Mouse (Mus musculus): Measurements from ENCODE around the gene Gadd45b.

DNA sequence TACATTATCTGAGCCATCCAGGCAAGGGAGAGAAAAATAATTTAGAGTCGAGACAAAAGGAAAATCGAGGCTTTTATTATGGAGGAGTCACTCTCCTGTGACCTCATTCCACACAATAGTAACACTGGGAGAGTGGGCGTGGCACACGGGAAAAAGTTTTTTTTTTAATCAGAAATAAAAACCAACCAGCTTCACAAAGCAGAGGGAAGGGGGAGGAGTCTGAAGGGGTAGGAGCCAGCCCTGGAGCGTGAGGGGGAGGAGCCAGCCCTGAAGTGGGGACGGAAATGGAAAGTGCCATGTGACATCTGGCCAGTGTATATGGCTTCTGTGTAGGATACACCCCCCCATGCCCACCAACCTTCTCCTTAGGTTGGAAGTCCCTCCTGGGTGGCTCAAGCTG lies 18.7 kb downstream of the Gadd45b start:
- TF ChIP-seq CTCF (IDR thresholded peaks at IDR 0.05; ENCODE audit: borderline replicate concordance, insufficient read depth, low read depth, low read length): no peak
- TF ChIP-seq POLR2A (IDR thresholded peaks at IDR 0.05; ENCODE audit: borderline replicate concordance, insufficient read depth, low read length): no peak

All from cerebellum, adult 2 months (tissue).